Mouse (Mus musculus): Measurements from ENCODE around the gene Ddb1. TPM values are rescaled to one million over a fixed set of nuclear protein-coding genes. Genes with fewer than 3 reads are reported as not detected.

The Ddb1 gene
- total RNA-seq, 1 experiment from 2014 or later = 377 TPM

Other genes starting within 250 kb of the Ddb1 start
- gene Syt7, start 216.2 kb upstream of the Ddb1 start, total RNA-seq (2017) = not detected in 2 replicates
- gene Lrrc10b, start 147.9 kb upstream of the Ddb1 start, total RNA-seq (2017) = not detected in 2 replicates
- not detected in 2 replicates for gene Ppp1r32, start 122.4 kb upstream of the Ddb1 start, total RNA-seq (2017)
- 52.1 and 63.2 TPM in 2 replicates for gene Cpsf7, start 80.1 kb upstream of the Ddb1 start, total RNA-seq (2017)
- 59.2 and 71.7 TPM in 2 replicates for gene Sdhaf2, start 79.2 kb upstream of the Ddb1 start, total RNA-seq (2017)
- gene Tmem216, start 49.1 kb upstream of the Ddb1 start, total RNA-seq (2017) = 8.5 and 27.0 TPM in 2 replicates
- 19.9 and 39.3 TPM in 2 replicates for gene Cyb561a3, start 28.2 kb upstream of the Ddb1 start, total RNA-seq (2017)
- gene Tmem138, start 28.0 kb upstream of the Ddb1 start, total RNA-seq (2017) = 5.6 and 11.9 TPM in 2 replicates
- 4.0 and 7.3 TPM in 2 replicates for gene Tkfc, start 327 bp downstream of the Ddb1 start, total RNA-seq (2017)
- 0.19 TPM in 1 of 2 replicates, not detected in the other for gene Vwce, start 28.9 kb downstream of the Ddb1 start, total RNA-seq (2017)
- gene Pga5, start 72.7 kb downstream of the Ddb1 start, total RNA-seq (2017) = not detected in 2 replicates
- 11.7 and 13.9 TPM in 2 replicates for gene Vps37c, start 83.4 kb downstream of the Ddb1 start, total RNA-seq (2017)
- 1.1 and 4.5 TPM in 2 replicates for gene Cd5, start 133.7 kb downstream of the Ddb1 start, total RNA-seq (2017)
- gene Cd6, start 224.7 kb downstream of the Ddb1 start, total RNA-seq (2017) = 1.6 and 3.4 TPM in 2 replicates
- 0.94 and 9.2 TPM in 2 replicates for gene Slc15a3, start 234.4 kb downstream of the Ddb1 start, total RNA-seq (2017)

All from hematopoietic stem cell, adult 5-6 weeks (primary cell).